Mouse (Mus musculus) lung, postnatal 0 days (tissue): ENCODE data around the gene Calr4. TPM values are rescaled to one million over a fixed set of nuclear protein-coding genes. Genes with fewer than 3 reads are reported as not detected.

Experiments
- ATAC-seq: fragments of 200-750 bp; cut with Nextera tagmentation; 2 replicates; pipeline ENCODE4 v1.8.0; 2017; ENCODE audit warnings: moderate library complexity
- DNase-seq: peaks from one replicate; pipeline ENCODE4 v3.0.0-alpha.2; 2016; ENCODE audit warnings: low spot score
- H3K27ac ChIP-seq: fragments of 300-500 bp; sonication (generic); 2 replicates; pipeline ENCODE4 v1.5.1; 2014; ENCODE audit warnings: antibody characterized with exemption, mild to moderate bottlenecking, low read length, mixed read lengths
- H3K27me3 ChIP-seq: fragments of 300-500 bp; sonication (generic); replicated peaks from 2 replicates; pipeline ENCODE4 v1.6.1; 2014; ENCODE audit warnings: low read length, mixed read lengths; ENCODE audit not compliant: insufficient read depth
- H3K36me3 ChIP-seq: fragments of 300-500 bp; sonication (generic); 2 replicates; pipeline ENCODE4 v1.6.1; 2014; ENCODE audit warnings: low read length, mixed read lengths; ENCODE audit not compliant: insufficient read depth
- H3K4me1 ChIP-seq: fragments of 300-500 bp; sonication (generic); 2 replicates; pipeline ENCODE4 v1.6.1; 2014; ENCODE audit warnings: antibody characterized with exemption, low read depth, low read length, mixed read lengths; ENCODE audit not compliant: insufficient read depth
- H3K4me2 ChIP-seq: fragments of 300-500 bp; sonication (generic); replicated peaks from 2 replicates; pipeline ENCODE4 v1.6.1; 2014; ENCODE audit warnings: low read depth, mild to moderate bottlenecking, low read length, moderate library complexity, mixed read lengths
- H3K4me3 ChIP-seq: fragments of 300-500 bp; sonication (generic); 2 replicates; pipeline ENCODE4 v1.5.1; 2014; ENCODE audit warnings: low read depth, low read length
- H3K9ac ChIP-seq: fragments of 300-500 bp; sonication (generic); replicated peaks from 2 replicates; pipeline ENCODE4 v1.6.1; 2014; ENCODE audit warnings: low read depth, mild to moderate bottlenecking
- H3K9me3 ChIP-seq: fragments of 300-500 bp; sonication (generic); 2 replicates; pipeline ENCODE4 v1.6.1; 2016; ENCODE audit warnings: low read length, mixed read lengths
- CTCF ChIP-seq: IDR thresholded peaks from 2 replicates; pipeline ENCODE4 v1.5.1; 2016; ENCODE audit warnings: antibody characterized with exemption, mild to moderate bottlenecking
- EP300 ChIP-seq: IDR thresholded peaks from 2 replicates; pipeline ENCODE4 v1.6.1; 2016; ENCODE audit warnings: antibody characterized with exemption, mild to moderate bottlenecking, control low read depth
- WGBS: fragments of 180-500 bp; shearing (Covaris S2); extraction: QIAGEN DNeasy Blood & Tissue Kit; methylation state at CpG from one replicate; pipeline ENCODE4 v1.1.7; 2014; 5-methylcytosine and 5-hydroxymethylcytosine counted together
- polyA plus RNA-seq: library from polyadenylated mRNA; unstranded; fragments of >200 nt; fragmentation: Nextera tagmentation; extraction: Ambion mirVana; gene quantifications from 2 replicates; pipeline ENCODE4 v1.2.1, GENCODE M21; 2015

The Calr4 gene
- polyA plus RNA-seq, 1 experiment from 2014 or later: 0.32 TPM

- ATAC-seq (peak; percentile 69), DNase-seq (peak; percentile 72)
- WGBS: 49% methylated on average over 4 of the region's 4 CpGs
- Histone ChIP-seq H3K27ac (no peak overlapping the region), H3K9me3 (no peaks in the 10 kb centered on the region), H3K9ac (no peak overlapping the region), H3K36me3 (no peaks in the 10 kb centered on the region), H3K4me2 (no peak overlapping the region), H3K4me1 (no peaks in the 10 kb centered on the region), H3K4me3 (no peak overlapping the region), H3K27me3 (no peaks in the 10 kb centered on the region)
- no peak for TF ChIP-seq CTCF
- no peak for TF ChIP-seq EP300
These were observed 7.6 kb downstream of the Calr4 start for GRCm38 (mm10) chr4:109241934-109242333.

GRCm38 (mm10) chr4:109244506-109244905 is 10.2 kb downstream of the Calr4 start:
- no peak for TF ChIP-seq EP300
- TF ChIP-seq CTCF: no peak
- H3K4me2 ChIP-seq: no peak overlapping the region
- H3K9me3 ChIP-seq: no peaks in the 10 kb centered on the region
- H3K4me3 ChIP-seq: no peak overlapping the region
- no peaks in the 10 kb centered on the region for H3K27me3 ChIP-seq
- H3K4me1 ChIP-seq: no peaks in the 10 kb centered on the region
- H3K27ac ChIP-seq: no peak overlapping the region
- H3K36me3 ChIP-seq: no peaks in the 10 kb centered on the region
- H3K9ac ChIP-seq: no peak overlapping the region
- 0 out of 2 replicates have a peak, but pooled peaks have one; percentile 16 for ATAC-seq
- no peak for DNase-seq
- 63% methylated on average over 7 of the region's 7 CpGs for WGBS

- Histone ChIP-seq H3K4me1 (no peaks in the 10 kb centered on the region), H3K27ac (no peak overlapping the region), H3K9ac (no peak overlapping the region), H3K9me3 (no peaks in the 10 kb centered on the region), H3K4me2 (no peak overlapping the region), H3K27me3 (no peaks in the 10 kb centered on the region), H3K4me3 (no peak overlapping the region), H3K36me3 (no peaks in the 10 kb centered on the region)
- WGBS: 73% methylated on average over 6 of the region's 6 CpGs
- DNase-seq (peak; percentile 26), ATAC-seq (peak; percentile 28)
- no peak for TF ChIP-seq CTCF
- no peak for TF ChIP-seq EP300
These were observed 10.8 kb downstream of the Calr4 start for GRCm38 (mm10) chr4:109245016-109245620.

- H3K36me3 ChIP-seq: no peaks in the 10 kb centered on the region
- no peak overlapping the region for H3K4me3 ChIP-seq
- H3K9me3 ChIP-seq: no peaks in the 10 kb centered on the region
- peaks cover 3% of the 10 kb centered on the region; the same call in 1 of the 2 replicates for H3K4me1 ChIP-seq
- H3K4me2 ChIP-seq: no peak overlapping the region
- ATAC-seq (peak; percentile 40), DNase-seq (peak; percentile 31)
- no peaks in the 10 kb centered on the region for H3K27me3 ChIP-seq
- no peak overlapping the region for H3K27ac ChIP-seq
- peak; percentile 77 for TF ChIP-seq CTCF
- TF ChIP-seq EP300: no peak
- 42% methylated on average over 3 of the region's 3 CpGs for WGBS
- no peak overlapping the region for H3K9ac ChIP-seq
These were observed 17.3 kb downstream of the Calr4 start for GRCm38 (mm10) chr4:109251605-109252004.

GRCm38 (mm10) chr4:109252199-109252598 is 17.9 kb downstream of the Calr4 start:
- no peak overlapping the region for H3K9ac ChIP-seq
- no peak overlapping the region for H3K27ac ChIP-seq
- no peak overlapping the region for H3K4me2 ChIP-seq
- H3K4me3 ChIP-seq: no peak overlapping the region
- TF ChIP-seq CTCF: no peak
- TF ChIP-seq EP300: no peak
- peaks cover 3% of the 10 kb centered on the region; the same call in 1 of the 2 replicates for H3K4me1 ChIP-seq
- H3K36me3 ChIP-seq: no peaks in the 10 kb centered on the region
- no peak for DNase-seq
- 76% methylated on average over 4 of the region's 4 CpGs for WGBS
- ATAC-seq: no peak
- no peaks in the 10 kb centered on the region for H3K27me3 ChIP-seq
- H3K9me3 ChIP-seq: no peaks in the 10 kb centered on the region

- ATAC-seq (peak; percentile 73), DNase-seq (peak; percentile 56)
- no peak overlapping the region for H3K4me3 ChIP-seq
- no peak overlapping the region for H3K4me2 ChIP-seq
- 28% methylated on average over 11 of the region's 11 CpGs for WGBS
- H3K4me1 ChIP-seq: peaks cover 3% of the 10 kb centered on the region; the same call in 1 of the 2 replicates
- no peaks in the 10 kb centered on the region for H3K27me3 ChIP-seq
- TF ChIP-seq CTCF (no peak), EP300 (peak; percentile 85)
- peak overlapping the region; percentile 22 for H3K27ac ChIP-seq
- H3K9ac ChIP-seq: no peak overlapping the region
- no peaks in the 10 kb centered on the region for H3K36me3 ChIP-seq
- no peaks in the 10 kb centered on the region for H3K9me3 ChIP-seq
These were observed 19.4 kb downstream of the Calr4 start for GRCm38 (mm10) chr4:109253664-109254151.
